ENCODE assay signal across 8 mouse cellular contexts in the genomic region with DNA sequence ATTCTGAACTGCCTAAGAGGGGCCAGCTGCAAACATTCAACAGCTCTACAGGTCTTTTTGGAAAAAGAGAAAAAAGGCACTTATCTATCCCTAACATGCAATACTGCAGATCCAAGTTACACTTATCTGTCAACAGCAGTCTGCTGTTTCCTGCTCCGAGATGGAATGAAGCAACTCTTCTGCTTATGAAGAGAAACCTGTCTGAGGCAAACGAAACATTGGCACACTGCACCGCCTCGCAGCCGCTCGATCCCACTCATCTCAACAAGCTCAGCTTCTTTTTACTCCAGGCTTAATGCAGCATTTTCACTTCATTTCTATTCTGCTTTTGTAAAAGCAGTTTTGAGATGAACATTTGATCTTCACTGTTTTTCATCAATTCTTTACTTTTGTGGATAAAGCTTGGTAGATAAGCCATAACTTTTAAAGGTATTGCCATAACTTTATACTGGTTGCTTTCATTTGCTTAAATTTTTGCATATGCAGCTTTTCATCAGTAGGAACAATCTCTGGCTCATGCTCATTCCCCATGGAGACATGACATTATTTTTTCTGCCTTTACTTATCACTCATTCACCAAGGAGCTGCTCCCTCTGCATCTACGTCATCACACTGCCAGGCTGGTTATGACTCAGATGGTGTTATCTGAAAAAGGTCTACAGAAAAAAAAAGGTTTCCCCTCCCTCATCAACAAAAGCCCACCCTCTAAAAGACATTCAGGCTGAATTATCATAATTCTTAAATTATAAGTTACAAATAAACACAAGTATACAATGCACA. TPM values are rescaled to one million over a fixed set of nuclear protein-coding genes. Genes with fewer than 3 reads are reported as not detected.
DNase-seq lines count a peak whose midpoint lies in the region; ATAC-seq and TF ChIP-seq lines count a peak whose summit lies in the region.

No protein-coding gene starts in this region.

- H3K36me3 ChIP-seq in kidney, embryonic 15.5 days, result peaks cover 40% of the 10 kb centered on the region
- peaks cover 15% of the 10 kb centered on the region for H3K36me3 ChIP-seq in forebrain, embryonic 16.5 days (ENCODE audit: control insufficient read depth, insufficient read depth)
- peaks cover 61% of the 10 kb centered on the region for H3K36me3 ChIP-seq in liver, embryonic 12.5 days
- H3K36me3 ChIP-seq in small intestine, adult 2 months (ENCODE audit: control insufficient read depth, insufficient read depth, low read length), result peaks cover 51% of the 10 kb centered on the region

- no peak for DNase-seq in kidney, adult 8-10 months
- DNase-seq in R1 (ENCODE audit: low read depth, low spot score), result peak; percentile 33
- no peak for DNase-seq in layer of hippocampus, adult 8-10 months (ENCODE audit: low spot score in 2 of 2)
- DNase-seq in urinary bladder, postnatal 4 days (ENCODE audit: low spot score in 2 of 2), result no peak

- H3K9me3 ChIP-seq in kidney, embryonic 15.5 days (replicated peaks), result no peaks in the 10 kb centered on the region
- no peaks in the 10 kb centered on the region for H3K9me3 ChIP-seq in forebrain, embryonic 16.5 days (ENCODE audit: control insufficient read depth, low read length)
- no peaks in the 10 kb centered on the region for H3K9me3 ChIP-seq in liver, embryonic 12.5 days (replicated peaks)

- peak overlapping the region; percentile 92 for H3K9ac ChIP-seq in kidney, embryonic 15.5 days
- H3K9ac ChIP-seq in forebrain, embryonic 16.5 days (replicated peaks; ENCODE audit: low read depth, low read length), result peak overlapping the region; percentile 68
- H3K9ac ChIP-seq in liver, embryonic 12.5 days, result peak overlapping the region; percentile 99

- peaks cover 40% of the 10 kb centered on the region for H3K4me1 ChIP-seq in kidney, embryonic 15.5 days
- peaks cover 41% of the 10 kb centered on the region for H3K4me1 ChIP-seq in forebrain, embryonic 16.5 days (replicated peaks; ENCODE audit: control insufficient read depth, insufficient read depth, low read length)
- peaks cover 51% of the 10 kb centered on the region for H3K4me1 ChIP-seq in liver, embryonic 12.5 days
- peaks cover under 1% of the 10 kb centered on the region for H3K4me1 ChIP-seq in small intestine, adult 2 months (ENCODE audit: control insufficient read depth, insufficient read depth, insufficient read length, low read length)

- no peak for ATAC-seq in kidney, embryonic 15.5 days (replicated peaks; ENCODE audit: low FRiP score)
- no peak for ATAC-seq in forebrain, embryonic 16.5 days
- ATAC-seq in liver, embryonic 12.5 days, result peak; percentile 48

- no peak for TF ChIP-seq POLR2A in small intestine, adult 2 months (IDR thresholded peaks at IDR 0.05; ENCODE audit: low read depth, low read length)

- no peak for TF ChIP-seq CTCF in small intestine, adult 2 months (IDR thresholded peaks at IDR 0.05; ENCODE audit: extremely low read depth, insufficient read length, insufficient replicate concordance, low read depth, low read length)

- H3K27me3 ChIP-seq in kidney, embryonic 15.5 days, result no peaks in the 10 kb centered on the region
- H3K27me3 ChIP-seq in forebrain, embryonic 16.5 days (replicated peaks; ENCODE audit: control insufficient read depth, insufficient read depth, low read length), result no peaks in the 10 kb centered on the region
- H3K27me3 ChIP-seq in liver, embryonic 12.5 days (replicated peaks), result no peaks in the 10 kb centered on the region
- H3K27me3 ChIP-seq in small intestine, adult 2 months (ENCODE audit: control insufficient read depth, insufficient read depth, low read length), result no peaks in the 10 kb centered on the region

- peak overlapping the region; percentile 71 for H3K27ac ChIP-seq in kidney, embryonic 15.5 days
- no peak overlapping the region for H3K27ac ChIP-seq in forebrain, embryonic 16.5 days (ENCODE audit: low read length)
- peak overlapping the region; percentile 99 for H3K27ac ChIP-seq in liver, embryonic 12.5 days
- H3K27ac ChIP-seq in small intestine, adult 2 months (ENCODE audit: insufficient read depth, low read depth, low read length), result 0 out of 2 replicates have a peak overlapping the region, but pooled peaks have one; percentile 3

- peak overlapping the region; percentile 70 for H3K4me3 ChIP-seq in kidney, embryonic 15.5 days (replicated peaks)
- peak overlapping the region; percentile 55 for H3K4me3 ChIP-seq in forebrain, embryonic 16.5 days (replicated peaks; ENCODE audit: low read length)
- peak overlapping the region; percentile 91 for H3K4me3 ChIP-seq in liver, embryonic 12.5 days
- H3K4me3 ChIP-seq in small intestine, adult 2 months (ENCODE audit: low read depth, low read length), result peak overlapping the region; percentile 69

- peak overlapping the region; percentile 77 for H3K4me2 ChIP-seq in kidney, embryonic 15.5 days
- H3K4me2 ChIP-seq in forebrain, embryonic 16.5 days (ENCODE audit: low read length), result peak overlapping the region; percentile 100
- peak overlapping the region; percentile 93 for H3K4me2 ChIP-seq in liver, embryonic 12.5 days

- 1% methylated on average over 7 of the region's 7 CpGs for WGBS in kidney, embryonic 15.5 days
- under 1% methylated on average over 7 of the region's 7 CpGs for WGBS in forebrain, embryonic 16.5 days
- under 1% methylated on average over 7 of the region's 7 CpGs for WGBS in liver, embryonic 12.5 days (ENCODE audit: insufficient replicate concordance)
- under 1% methylated on average over 7 of the region's 7 CpGs for WGBS in small intestine, adult 2 months

RNA-seq across cellular contexts. Expression of a gene that starts 27.7 kb away (rescaled TPM):
- polyA plus RNA-seq in kidney, embryonic 15.5 days (2015; fragmentation: Nextera tagmentation; extraction: Ambion mirVana), result 69.6 and 76.0 TPM in 2 replicates
- polyA plus RNA-seq in forebrain, embryonic 16.5 days (2015; fragmentation: Nextera tagmentation; extraction: Ambion mirVana), result 66.2 and 79.4 TPM in 2 replicates
- polyA plus RNA-seq in liver, embryonic 12.5 days (2016; fragmentation: Nextera tagmentation; extraction: Ambion mirVana), result 38.3 and 39.7 TPM in 2 replicates
- 37.1 and 52.5 TPM in 2 replicates for polyA plus RNA-seq in small intestine, adult 2 months (2012; rRNA removed)
- total RNA-seq in layer of hippocampus, adult 8-10 months (2022), result 10 to 100 TPM; 77.7 to 94.4 (median 88.1) TPM

RNA-seq across cellular contexts. Expression of a gene that starts 58.2 kb away (rescaled TPM):
- polyA plus RNA-seq in kidney, embryonic 15.5 days (2015; fragmentation: Nextera tagmentation; extraction: Ambion mirVana), result 18.5 and 18.8 TPM in 2 replicates
- polyA plus RNA-seq in forebrain, embryonic 16.5 days (2015; fragmentation: Nextera tagmentation; extraction: Ambion mirVana), result 11.4 and 11.6 TPM in 2 replicates
- 3.7 and 3.8 TPM in 2 replicates for polyA plus RNA-seq in liver, embryonic 12.5 days (2016; fragmentation: Nextera tagmentation; extraction: Ambion mirVana)
- 28.2 and 30.2 TPM in 2 replicates for polyA plus RNA-seq in small intestine, adult 2 months (2012; rRNA removed)
- 10 to 100 TPM; 30.4 to 40.5 (median 33.1) TPM for total RNA-seq in layer of hippocampus, adult 8-10 months (2022)
